8 mouse cellular contexts compared by ENCODE assay signal in genomic region chr1:82641316-82641987, GRCm38 (mm10). TPM values are rescaled to one million over a fixed set of nuclear protein-coding genes. Genes with fewer than 3 reads are reported as not detected.
DNase-seq lines count a peak whose midpoint lies in the region; ATAC-seq and TF ChIP-seq lines count a peak whose summit lies in the region.

No protein-coding gene starts in this region.

- DNase-seq in ES-CJ7 (ENCODE audit: low read depth, low spot score): peak; percentile 51
- DNase-seq in c-Kit-positive CD71-negative TER-119-negative erythroid progenitor cells, embryonic 14.5 days (ENCODE audit: low read depth): peak; percentile 46
- DNase-seq in heart, postnatal 10 days: peak; percentile 78 to 87
- DNase-seq in layer of hippocampus, adult 2 months (ENCODE audit: low spot score in 2 of 2): peak; percentile 24 to 86
- peak; percentile 75 for DNase-seq in lung, adult 2 months
- DNase-seq in ovary, postnatal 14 days (ENCODE audit: low spot score): peak; percentile 79
- peak; percentile 32 to 46 for DNase-seq in thymus, postnatal 36 days

- no peaks in the 10 kb centered on the region for H3K4me1 ChIP-seq in forebrain, embryonic 12.5 days
- no peaks in the 10 kb centered on the region for H3K4me1 ChIP-seq in lung, adult 2 months (ENCODE audit: control insufficient read depth, insufficient read depth, low read length)

- no peaks in the 10 kb centered on the region for H3K9me3 ChIP-seq in forebrain, embryonic 12.5 days

- ATAC-seq in forebrain, embryonic 12.5 days (ENCODE audit: low FRiP score): 0 out of 2 replicates have a peak, but pooled peaks have one; percentile 51

- WGBS in forebrain, embryonic 12.5 days: 39% methylated on average over 18 of the region's 18 CpGs
- 20% methylated on average over 18 of the region's 18 CpGs for WGBS in lung, adult 2 months

- no peak overlapping the region for H3K27ac ChIP-seq in forebrain, embryonic 12.5 days
- H3K27ac ChIP-seq in layer of hippocampus, adult 2 months: no peak overlapping the region

- peak overlapping the region; percentile 24 for H3K4me3 ChIP-seq in forebrain, embryonic 12.5 days (replicated peaks)
- H3K4me3 ChIP-seq in layer of hippocampus, adult 2 months: peak overlapping the region; percentile 26
- no peak overlapping the region for H3K4me3 ChIP-seq in lung, adult 2 months (replicated peaks; ENCODE audit: extremely low read depth, low read depth, low read length)

- intact Hi-C loops in heart, postnatal 10 days (cut with DNase I): loop anchor here (1.0 to 5.0 kb wide), 3 partner anchors 69 to 1324 kb away; no protein-coding TSS in a partner anchor

- no peak for TF ChIP-seq POLR2A in lung, adult 2 months (IDR thresholded peaks at IDR 0.05; ENCODE audit: borderline replicate concordance, extremely low read depth, low read depth, low read length)

- H3K36me3 ChIP-seq in forebrain, embryonic 12.5 days (replicated peaks): no peaks in the 10 kb centered on the region

- peak; percentile 100 for TF ChIP-seq CTCF in layer of hippocampus, adult 2 months (conservative IDR thresholded peaks at IDR 0.05)
- peak; percentile 87 for TF ChIP-seq CTCF in lung, adult 2 months (IDR thresholded peaks at IDR 0.05; ENCODE audit: insufficient read depth, low read length)

- 0 out of 2 replicates have a peak, but pooled peaks cover 4% of the 10 kb centered on the region for H3K27me3 ChIP-seq in forebrain, embryonic 12.5 days

- peak overlapping the region; percentile 50 for H3K4me2 ChIP-seq in forebrain, embryonic 12.5 days

- H3K9ac ChIP-seq in forebrain, embryonic 12.5 days: no peak overlapping the region

RNA-seq across cellular contexts. Expression of gene Col4a3, which starts 54.7 kb away (rescaled TPM):
- polyA plus RNA-seq in forebrain, embryonic 12.5 days (2016; fragmentation: Nextera tagmentation; extraction: Ambion mirVana): 0.12 and 0.23 TPM in 2 replicates
- 1 to 10 TPM; 3.5 to 3.6 TPM for total RNA-seq in heart, postnatal 10 days (2021)
- under 1 TPM; 0.32 to 0.46 TPM for total RNA-seq in layer of hippocampus, adult 2 months (2021)
- polyA plus RNA-seq in lung, adult 2 months (2012; rRNA removed): 43.6 and 64.6 TPM in 2 replicates

RNA-seq across cellular contexts. Expression of gene Col4a4, which starts 54.8 kb away (rescaled TPM):
- polyA plus RNA-seq in forebrain, embryonic 12.5 days (2016; fragmentation: Nextera tagmentation; extraction: Ambion mirVana): 0.12 and 0.17 TPM in 2 replicates
- 10 to 100 TPM in 1 of 2 experiments, 1 to 10 TPM in 1; 8.9 to 10.6 TPM for total RNA-seq in heart, postnatal 10 days (2021)
- under 1 TPM; 0.61 to 1.00 TPM for total RNA-seq in layer of hippocampus, adult 2 months (2021)
- 19.2 and 26.5 TPM in 2 replicates for polyA plus RNA-seq in lung, adult 2 months (2012; rRNA removed)

Comparison
In these comparisons a context has a peak if more than half of its experiments do, and no peak if none do; other contexts are left out.
1. RNA of gene Col4a4, which starts 54.8 kb away (total RNA-seq): 8.9 to 10.6 TPM in heart, postnatal 10 days; 0.61 to 1.00 TPM in layer of hippocampus, adult 2 months; every median in the first group is over 4 times any median in the second.
2. Peak in every context shown above with its lines, with median percentiles within 50 percentile points of each other: DNase-seq.